Mouse (Mus musculus) B cell, adult 2 months (primary cell): Measurements from ENCODE around the gene Lrp6.

Experiments
- DNase-seq, 2 experiments: peaks; one replicate each; pipeline ENCODE4 v3.0.0; 2022

Lrp6 gene

GRCm38 (mm10) chr6:134567986-134568556 is 1.3 kb upstream of the Lrp6 start:
- no peak for DNase-seq

GRCm38 (mm10) chr6:134566248-134566817 is 432 bp downstream of the Lrp6 start:
- peak in 1 of 2 experiments; percentile 15 for DNase-seq

- DNase-seq: peak; percentile 18 to 22
Observed at GRCm38 (mm10) chr6:134565606-134566247, 1.0 kb downstream of the Lrp6 start.

- DNase-seq: no peak
Observed at GRCm38 (mm10) chr6:134564539-134564938, 2.2 kb downstream of the Lrp6 start.

- DNase-seq: no peak
Observed at GRCm38 (mm10) chr6:134559635-134560034, 7.1 kb downstream of the Lrp6 start.

GRCm38 (mm10) chr6:134558546-134559129 is 8.1 kb downstream of the Lrp6 start:
- peak in 1 of 2 experiments; percentile 6 for DNase-seq

GRCm38 (mm10) chr6:134557043-134557442 is 9.7 kb downstream of the Lrp6 start:
- no peak for DNase-seq

GRCm38 (mm10) chr6:134556185-134556950 is 10.4 kb downstream of the Lrp6 start:
- DNase-seq: no peak

- DNase-seq: no peak
Observed at GRCm38 (mm10) chr6:134555178-134555577, 11.6 kb downstream of the Lrp6 start.

- no peak for DNase-seq
Observed at GRCm38 (mm10) chr6:134554230-134554629, 12.5 kb downstream of the Lrp6 start.

- no peak for DNase-seq
Observed at GRCm38 (mm10) chr6:134551007-134551406, 15.8 kb downstream of the Lrp6 start.

- no peak for DNase-seq
Observed at GRCm38 (mm10) chr6:134550396-134550795, 16.4 kb downstream of the Lrp6 start.

GRCm38 (mm10) chr6:134544843-134545242 is 21.9 kb downstream of the Lrp6 start:
- DNase-seq: no peak

GRCm38 (mm10) chr6:134544093-134544492 is 22.7 kb downstream of the Lrp6 start:
- no peak for DNase-seq

- no peak for DNase-seq
Observed at GRCm38 (mm10) chr6:134543607-134544006, 23.2 kb downstream of the Lrp6 start.

- DNase-seq: no peak
Observed at GRCm38 (mm10) chr6:134542374-134542773, 24.4 kb downstream of the Lrp6 start.

GRCm38 (mm10) chr6:134540161-134540560 is 26.6 kb downstream of the Lrp6 start:
- no peak for DNase-seq

- no peak for DNase-seq
Observed at GRCm38 (mm10) chr6:134539459-134539858, 27.3 kb downstream of the Lrp6 start.

GRCm38 (mm10) chr6:134538805-134539204 is 28.0 kb downstream of the Lrp6 start:
- DNase-seq: no peak

- no peak for DNase-seq
Observed at GRCm38 (mm10) chr6:134537461-134538117, 29.2 kb downstream of the Lrp6 start.

GRCm38 (mm10) chr6:134535169-134535568 is 31.6 kb downstream of the Lrp6 start:
- no peak for DNase-seq

GRCm38 (mm10) chr6:134533021-134533420 is 33.7 kb downstream of the Lrp6 start:
- no peak for DNase-seq

- no peak for DNase-seq
Observed at GRCm38 (mm10) chr6:134531950-134532349, 34.8 kb downstream of the Lrp6 start.
